Mouse (Mus musculus): ENCODE data around the gene Tmem235. TPM values are rescaled to one million over a fixed set of nuclear protein-coding genes. Genes with fewer than 3 reads are reported as not detected.
"Not testable (repeated sequence)": the region's sequence is repeated elsewhere in the genome, so short reads cannot be mapped to it uniquely, and the experiment has no call there.

Gene Tmem235
- polyA plus RNA-seq, 1 experiment from 2014 or later = not detected

DNA sequence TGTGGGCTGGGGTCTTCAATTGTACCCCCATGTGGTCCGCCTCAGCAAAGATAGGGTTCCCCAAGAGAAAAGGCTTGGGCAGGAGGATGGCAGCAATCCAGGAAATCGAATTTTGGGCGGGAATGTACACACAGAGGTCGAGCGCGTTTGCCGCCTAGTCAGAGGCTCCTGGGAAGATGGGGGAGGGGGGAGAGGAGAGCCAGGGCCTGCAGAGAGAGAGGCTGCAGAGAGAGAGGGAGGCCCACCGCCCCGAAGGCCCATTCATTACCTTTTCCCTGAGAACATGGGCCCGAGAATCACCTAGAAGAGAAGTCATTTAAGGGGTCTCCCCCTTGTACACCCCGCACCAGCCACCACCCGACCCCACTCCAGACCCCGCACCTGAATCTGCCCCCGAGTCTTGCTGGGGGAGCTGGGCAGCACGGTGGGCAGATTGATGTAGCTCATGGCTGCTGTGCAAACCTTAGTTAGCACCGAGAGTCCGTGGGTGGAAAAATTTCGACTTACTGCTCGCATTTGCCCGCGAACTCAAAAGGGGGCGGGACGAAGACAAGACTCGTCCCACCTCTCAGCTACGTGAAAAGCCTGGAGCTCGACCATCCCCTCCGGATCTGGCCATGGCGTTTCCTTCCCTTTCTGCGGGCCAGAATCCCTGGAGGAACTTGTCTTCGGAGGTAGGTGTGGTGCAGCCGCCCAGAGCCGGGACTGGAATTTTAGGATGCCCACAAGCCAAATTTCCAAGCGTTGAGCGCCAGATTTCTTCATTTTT, 35.0 kb upstream of the Tmem235 start, which contains the start of the genes Afmid and Tk1:
Gene Afmid, plus strand, starts transcription at position 592 of the 769 bp plus-strand sequence.
Gene Tk1, minus strand, starts transcription at position 760 of the 769 bp plus-strand sequence.
- Histone ChIP-seq H3K36me3 (no peaks in the 10 kb centered on the region), H3K27ac (peak within 1 kb of the TSS; percentile 30; the same call in 1 of the 2 replicates), H3K27me3 (no peaks in the 10 kb centered on the region), H3K9me3 (no peaks in the 10 kb centered on the region), H3K4me1 (replicated peaks) (peaks cover 59% of the 10 kb centered on the region), H3K4me2 (peak within 1 kb of the TSS; percentile 72), H3K4me3 (peak within 1 kb of the TSS; percentile 42), H3K9ac (peak within 1 kb of the TSS; percentile 64)
- under 1% methylated on average over 34 of the region's 34 CpGs for WGBS
- 0 out of 2 replicates have a peak, but pooled peaks have one; percentile 32 for ATAC-seq (ENCODE audit: low FRiP score)

DNA sequence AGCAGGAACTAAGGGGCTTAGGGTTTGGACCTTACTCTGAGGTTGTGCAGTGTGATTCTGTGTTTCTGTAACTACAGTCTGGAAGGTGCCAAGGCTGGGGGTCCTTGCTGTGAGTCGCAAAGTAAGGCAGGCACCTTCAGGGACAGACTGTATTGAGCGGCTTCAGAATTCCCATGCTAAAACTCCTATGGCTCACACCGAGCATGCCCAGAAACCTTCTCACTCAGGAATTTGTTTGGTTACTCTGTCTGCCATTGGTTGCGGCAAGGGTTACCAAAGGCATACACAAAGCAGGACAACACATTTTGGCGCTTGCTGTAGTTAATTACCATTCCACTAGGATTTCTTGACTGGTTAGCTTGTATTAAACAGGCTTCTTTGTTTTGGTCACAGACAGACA, 34.4 kb upstream of the Tmem235 start:
- Histone ChIP-seq H3K9me3 (no peaks in the 10 kb centered on the region), H3K4me1 (replicated peaks) (peaks cover 61% of the 10 kb centered on the region), H3K4me2 (peak overlapping the region; percentile 72), H3K27ac (peak overlapping the region; percentile 30; the same call in 1 of the 2 replicates), H3K9ac (peak overlapping the region; percentile 64), H3K4me3 (peak overlapping the region; percentile 42), H3K36me3 (no peaks in the 10 kb centered on the region), H3K27me3 (no peaks in the 10 kb centered on the region)
- 11% methylated on average over 5 of the region's 5 CpGs for WGBS
- ATAC-seq (ENCODE audit: low FRiP score) = no peak

DNA sequence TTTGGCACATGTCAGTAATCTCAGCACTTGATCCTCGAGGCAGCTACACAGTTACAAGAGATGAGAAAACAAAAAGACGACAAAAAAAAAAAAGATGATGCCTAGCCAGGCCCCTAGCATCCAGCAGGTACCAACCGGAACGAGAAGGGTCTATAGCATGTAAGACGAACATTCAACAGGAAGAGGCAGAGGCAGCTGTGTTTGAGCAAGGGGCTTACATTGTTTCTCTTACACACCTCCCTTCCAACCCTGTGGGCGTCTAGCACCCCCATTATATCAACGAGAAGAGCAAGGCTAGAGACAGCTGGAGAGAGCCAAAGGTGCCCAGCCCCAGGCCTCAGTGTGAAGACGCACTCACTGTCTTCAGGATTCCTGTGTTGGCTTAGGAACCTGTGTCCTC, 33.6 kb upstream of the Tmem235 start:
- no peak overlapping the region for H3K4me3 ChIP-seq
- H3K27ac ChIP-seq = no peak overlapping the region
- no peaks in the 10 kb centered on the region for H3K27me3 ChIP-seq
- no peak for ATAC-seq (ENCODE audit: low FRiP score)
- 0 out of 2 replicates have a peak overlapping the region, but pooled peaks have one; percentile 72 for H3K4me2 ChIP-seq
- no peaks in the 10 kb centered on the region for H3K9me3 ChIP-seq
- WGBS = 78% methylated on average over 8 of the region's 8 CpGs
- peaks cover 62% of the 10 kb centered on the region for H3K4me1 ChIP-seq (replicated peaks)
- H3K36me3 ChIP-seq = no peaks in the 10 kb centered on the region
- no peak overlapping the region for H3K9ac ChIP-seq

DNA sequence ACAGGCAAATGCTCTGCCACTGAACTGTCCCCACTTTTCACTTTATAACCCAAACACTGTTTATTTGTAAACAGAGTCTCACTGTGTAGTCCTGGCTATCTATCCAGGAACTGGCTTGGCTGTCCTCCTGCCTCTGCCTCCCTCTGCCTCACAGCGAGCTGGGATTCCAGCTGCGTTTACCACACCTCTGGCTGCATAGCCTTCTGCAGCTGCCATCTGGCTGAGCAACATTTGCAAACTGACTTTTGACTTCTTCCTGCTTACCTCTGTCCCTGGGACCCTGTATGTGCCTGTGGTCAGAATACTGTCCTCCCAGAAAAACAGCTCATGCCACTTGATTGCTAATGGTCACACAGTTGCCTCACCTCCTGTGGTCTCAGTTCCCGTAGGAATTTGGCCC, 33.2 kb upstream of the Tmem235 start:
- Histone ChIP-seq H3K4me1 (replicated peaks) (peaks cover 67% of the 10 kb centered on the region), H3K36me3 (no peaks in the 10 kb centered on the region), H3K9ac (no peak overlapping the region), H3K4me3 (no peak overlapping the region), H3K27ac (no peak overlapping the region), H3K9me3 (no peaks in the 10 kb centered on the region), H3K27me3 (no peaks in the 10 kb centered on the region), H3K4me2 (no peak overlapping the region)
- WGBS = 77% methylated on average over 3 of the region's 3 CpGs
- ATAC-seq (ENCODE audit: low FRiP score) = no peak

DNA sequence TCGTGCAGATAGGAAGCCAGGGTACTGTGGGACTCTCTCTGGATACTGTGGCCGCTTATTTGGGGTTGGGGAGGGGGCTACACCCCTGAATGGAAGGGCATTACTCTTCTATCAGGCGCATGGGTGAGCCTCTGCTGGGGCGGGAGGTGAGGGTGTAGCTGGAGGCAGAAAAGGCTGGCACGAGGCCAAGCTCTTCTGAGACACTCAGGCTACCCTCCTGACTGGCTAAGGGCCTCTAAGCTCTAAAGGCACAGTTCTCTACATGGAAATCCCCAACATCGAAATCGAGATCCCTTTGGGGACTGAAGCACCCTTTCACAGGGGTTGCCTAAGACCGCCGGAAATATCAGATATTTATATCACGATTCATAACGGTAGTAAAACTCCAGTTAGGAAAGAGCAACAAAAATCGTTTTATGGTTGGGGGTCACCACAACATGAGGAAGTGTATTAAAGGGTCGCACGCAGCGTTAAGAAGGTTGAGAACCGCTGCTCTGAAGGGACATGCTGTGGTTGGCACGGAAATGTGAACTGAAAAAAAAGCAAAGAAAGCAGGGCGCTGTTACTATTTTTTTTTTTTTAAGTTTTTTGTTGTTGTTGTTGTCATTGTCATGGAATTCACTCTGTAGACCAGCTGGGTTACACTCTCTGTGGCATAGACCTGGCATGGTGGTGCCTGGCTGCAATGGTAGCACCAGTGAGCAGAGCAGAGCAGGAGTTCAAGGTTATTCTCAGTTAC, 32.2 kb upstream of the Tmem235 start:
- 0 out of 2 replicates have a peak overlapping the region, but pooled peaks have one; percentile 40 for H3K27ac ChIP-seq
- no peaks in the 10 kb centered on the region for H3K9me3 ChIP-seq
- no peak for ATAC-seq (ENCODE audit: low FRiP score)
- no peaks in the 10 kb centered on the region for H3K36me3 ChIP-seq
- WGBS = 79% methylated on average over 18 of the region's 18 CpGs
- no peak overlapping the region for H3K9ac ChIP-seq
- H3K4me2 ChIP-seq = no peak overlapping the region
- peaks cover 71% of the 10 kb centered on the region for H3K4me1 ChIP-seq (replicated peaks)
- no peak overlapping the region for H3K4me3 ChIP-seq
- H3K27me3 ChIP-seq = no peaks in the 10 kb centered on the region

DNA sequence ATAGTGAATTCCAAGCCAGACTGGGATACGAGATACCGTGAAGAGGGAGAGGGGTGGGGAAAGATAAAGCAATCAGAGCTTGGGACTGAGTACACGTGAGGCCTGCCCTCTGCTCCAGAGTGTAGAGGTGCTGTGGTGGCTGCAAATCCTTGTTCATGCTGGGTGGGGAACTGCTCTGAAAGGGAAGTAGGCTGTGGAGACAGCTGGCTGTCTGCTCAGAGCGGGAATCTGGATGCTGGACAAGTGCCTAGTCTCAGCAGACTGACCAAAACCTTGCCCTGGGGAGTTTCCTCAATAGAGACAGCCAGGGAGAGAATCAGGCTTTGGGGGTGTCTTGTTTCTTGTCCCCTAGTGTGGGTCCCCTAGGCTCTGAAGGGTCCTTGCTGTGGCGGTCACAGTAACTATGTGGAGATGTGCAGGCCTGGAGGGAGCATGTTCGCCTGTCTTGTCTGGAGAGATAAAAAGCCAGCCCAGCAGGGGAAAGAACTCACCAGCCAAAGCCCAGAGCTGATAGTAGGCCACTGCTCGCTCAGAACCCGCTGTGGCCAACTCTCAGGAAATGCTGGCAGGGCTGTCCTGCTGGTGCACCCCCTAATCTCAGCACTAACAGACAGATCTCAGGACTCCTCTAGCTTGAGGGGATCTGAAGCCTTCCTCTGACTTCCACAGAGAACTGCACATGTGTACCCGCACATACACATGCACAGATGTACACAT, 31.5 kb upstream of the Tmem235 start:
- Histone ChIP-seq H3K4me2 (no peak overlapping the region), H3K36me3 (no peaks in the 10 kb centered on the region), H3K4me3 (no peak overlapping the region), H3K27me3 (no peaks in the 10 kb centered on the region), H3K4me1 (replicated peaks) (peaks cover 68% of the 10 kb centered on the region), H3K9me3 (no peaks in the 10 kb centered on the region), H3K9ac (no peak overlapping the region; the same call in 1 of the 2 replicates), H3K27ac (peak overlapping the region; percentile 40; the same call in 1 of the 2 replicates)
- 59% methylated on average over 9 of the region's 9 CpGs for WGBS
- ATAC-seq (ENCODE audit: low FRiP score) = no peak

DNA sequence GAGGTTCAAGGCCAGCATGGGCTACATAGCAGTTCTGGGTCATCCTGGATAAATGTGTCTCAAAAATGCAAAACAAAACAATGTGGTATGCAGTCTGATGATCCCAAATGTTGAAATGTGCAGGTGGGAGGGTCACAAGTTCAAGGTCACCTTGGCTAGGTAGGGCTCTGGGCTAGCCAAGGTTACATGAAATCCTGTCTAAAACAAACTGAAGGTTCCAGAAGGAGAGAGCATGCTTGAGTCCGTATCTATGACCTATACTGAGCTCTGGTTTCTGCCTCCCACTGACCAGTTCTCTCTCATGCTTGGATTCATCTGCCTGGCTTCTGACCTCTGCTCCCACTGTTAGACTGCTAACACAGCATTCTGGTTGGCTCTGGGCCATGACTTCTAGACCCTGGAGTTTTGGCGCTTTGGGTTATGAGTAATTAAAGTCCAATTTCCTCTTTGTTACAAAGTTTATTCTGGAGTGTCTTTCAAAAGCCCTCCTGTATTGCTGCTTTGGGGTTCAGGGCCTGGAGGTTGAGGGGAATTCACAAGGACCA, 30.8 kb upstream of the Tmem235 start:
- Histone ChIP-seq H3K27ac (no peak overlapping the region), H3K4me1 (replicated peaks) (peaks cover 62% of the 10 kb centered on the region), H3K36me3 (no peaks in the 10 kb centered on the region), H3K27me3 (no peaks in the 10 kb centered on the region), H3K9me3 (no peaks in the 10 kb centered on the region), H3K4me3 (no peak overlapping the region), H3K9ac (no peak overlapping the region), H3K4me2 (no peak overlapping the region)
- no peak for ATAC-seq (ENCODE audit: low FRiP score)
- 87% methylated on average over 2 of the region's 2 CpGs for WGBS

DNA sequence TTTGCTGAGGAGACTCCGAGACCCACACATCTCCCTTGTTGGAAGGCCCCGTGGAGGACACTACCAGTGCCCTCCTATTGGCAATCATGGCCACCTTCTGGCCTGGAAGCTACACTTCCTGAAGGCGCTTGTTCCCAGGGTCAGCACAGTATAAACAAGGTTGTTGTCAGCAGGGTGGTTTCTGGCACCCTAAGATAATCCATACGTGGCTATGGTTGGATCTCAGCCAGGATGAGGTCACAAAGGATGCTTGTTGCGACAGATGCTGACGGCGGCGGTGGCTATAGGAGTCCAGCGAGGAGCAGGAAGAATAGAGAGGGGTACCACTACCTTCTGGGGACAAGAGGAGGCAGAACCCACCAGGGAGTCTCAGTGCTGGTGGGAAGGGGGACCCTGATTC, 30.2 kb upstream of the Tmem235 start:
- no peak for ATAC-seq (ENCODE audit: low FRiP score)
- no peak overlapping the region for H3K9ac ChIP-seq

DNA sequence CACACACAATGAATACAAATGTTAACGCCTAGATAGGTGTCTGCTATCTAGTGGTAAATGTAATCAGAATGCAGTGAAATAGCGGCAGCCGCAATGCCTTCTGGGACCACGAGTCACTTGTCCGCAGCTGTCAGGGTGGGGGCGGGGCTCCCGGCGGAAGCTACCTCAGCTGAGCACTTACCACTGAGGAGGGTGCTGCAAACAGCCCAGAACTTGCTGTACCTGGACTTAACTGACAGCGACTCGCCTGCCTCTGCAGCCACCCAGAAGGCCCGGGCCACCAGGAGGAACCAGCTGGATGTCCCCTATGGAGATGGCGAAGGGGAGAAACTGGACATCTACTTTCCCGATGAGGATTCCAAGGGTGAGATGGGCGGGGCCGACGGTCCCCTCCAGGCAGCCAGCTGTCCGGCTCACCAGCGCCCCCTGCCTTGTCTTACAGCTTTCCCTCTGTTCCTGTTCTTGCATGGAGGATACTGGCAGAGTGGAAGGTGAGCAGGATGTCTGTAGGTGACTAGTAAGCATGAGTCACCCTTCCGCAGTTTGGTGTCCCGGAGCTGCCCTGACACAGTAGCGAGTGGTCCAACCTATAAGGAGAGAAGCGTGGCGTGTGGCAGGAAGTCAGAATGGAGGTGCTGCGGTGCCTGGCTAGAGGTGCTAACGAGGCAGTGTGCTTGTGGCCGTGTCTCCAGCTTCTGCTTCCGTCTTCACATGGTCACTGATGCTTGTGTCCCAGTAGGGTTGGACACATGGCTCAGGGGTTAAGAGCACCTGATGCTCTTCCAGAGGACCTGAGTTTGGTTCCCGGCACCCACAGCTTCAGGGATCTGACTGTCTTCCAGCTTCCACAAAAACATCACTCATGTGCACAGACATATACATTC, 28.2 kb upstream of the Tmem235 start:
- Histone ChIP-seq H3K27me3 (no peaks in the 10 kb centered on the region), H3K4me3 (peak overlapping the region; percentile 38), H3K36me3 (no peaks in the 10 kb centered on the region), H3K9ac (peak overlapping the region; percentile 11; the same call in 1 of the 2 replicates), H3K4me2 (peak overlapping the region; percentile 54), H3K9me3 (no peaks in the 10 kb centered on the region), H3K27ac (peak overlapping the region; percentile 60; the same call in 1 of the 2 replicates), H3K4me1 (replicated peaks) (peaks cover 46% of the 10 kb centered on the region)
- WGBS = 17% methylated on average over 28 of the region's 28 CpGs
- ATAC-seq (ENCODE audit: low FRiP score) = peak; percentile 79

More for the DNA sequence above, 30.2 kb upstream of the Tmem235 start:
- Histone ChIP-seq H3K9me3 (no peaks in the 10 kb centered on the region), H3K27ac (no peak overlapping the region), H3K36me3 (no peaks in the 10 kb centered on the region), H3K4me2 (no peak overlapping the region), H3K4me3 (no peak overlapping the region), H3K4me1 (replicated peaks) (peaks cover 55% of the 10 kb centered on the region), H3K27me3 (no peaks in the 10 kb centered on the region)
- WGBS = 71% methylated on average over 9 of the region's 9 CpGs

DNA sequence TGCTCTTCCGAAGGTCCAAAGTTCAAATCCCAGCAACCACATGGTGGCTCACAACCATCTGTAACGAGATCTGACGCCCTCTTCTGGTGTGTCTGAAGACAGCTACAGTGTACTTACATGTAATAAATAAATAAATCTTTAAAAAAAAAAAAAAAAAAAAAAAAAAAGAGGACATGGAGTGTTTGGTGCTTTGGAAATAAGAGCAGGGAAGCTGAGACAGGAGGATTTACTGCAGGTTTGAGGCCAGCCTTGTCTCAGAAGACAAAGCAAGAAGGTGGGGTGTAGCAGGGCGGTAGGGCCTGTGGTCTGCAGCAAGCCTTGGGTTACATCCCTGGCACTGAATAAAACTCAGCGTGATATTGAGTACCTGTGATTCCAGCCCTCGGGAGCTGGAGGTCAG, 27.0 kb upstream of the Tmem235 start:
- H3K4me3 ChIP-seq; H3K4me2 ChIP-seq; H3K27ac ChIP-seq; H3K9me3 ChIP-seq; ATAC-seq (ENCODE audit: low FRiP score); H3K27me3 ChIP-seq; H3K36me3 ChIP-seq; H3K9ac ChIP-seq: not testable (repeated sequence)
- peaks cover 34% of the 10 kb centered on the region for H3K4me1 ChIP-seq (replicated peaks)
- 90% methylated on average over 4 of the region's 6 CpGs for WGBS

DNA sequence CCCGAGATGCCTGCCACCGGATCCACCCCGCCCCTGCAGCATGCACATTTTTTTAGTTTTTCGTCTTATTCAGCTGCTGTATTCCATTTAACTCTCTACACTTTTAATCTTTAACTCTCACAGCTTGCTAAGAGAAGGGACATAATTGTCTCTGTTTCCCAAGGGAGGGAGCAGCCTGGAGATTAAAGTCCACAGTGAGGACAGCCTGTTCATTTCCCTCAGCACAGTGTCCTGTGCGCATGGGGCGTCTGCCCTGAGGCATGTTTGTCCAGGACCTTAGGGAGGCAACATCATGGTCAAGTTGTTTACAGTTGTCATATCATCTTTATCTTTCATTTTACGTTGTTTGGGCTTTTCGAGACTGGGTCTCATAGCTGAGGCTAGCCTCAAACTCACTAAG, 26.5 kb upstream of the Tmem235 start:
- Histone ChIP-seq H3K9me3 (no peaks in the 10 kb centered on the region), H3K36me3 (no peaks in the 10 kb centered on the region), H3K27ac (no peak overlapping the region), H3K9ac (no peak overlapping the region), H3K4me2 (no peak overlapping the region), H3K4me1 (replicated peaks) (peaks cover 29% of the 10 kb centered on the region), H3K27me3 (no peaks in the 10 kb centered on the region), H3K4me3 (no peak overlapping the region)
- ATAC-seq (ENCODE audit: low FRiP score) = no peak
- WGBS = 94% methylated on average over 8 of the region's 8 CpGs
